Mouse (Mus musculus): Measurements from ENCODE around the gene Sema6d.

DNA sequence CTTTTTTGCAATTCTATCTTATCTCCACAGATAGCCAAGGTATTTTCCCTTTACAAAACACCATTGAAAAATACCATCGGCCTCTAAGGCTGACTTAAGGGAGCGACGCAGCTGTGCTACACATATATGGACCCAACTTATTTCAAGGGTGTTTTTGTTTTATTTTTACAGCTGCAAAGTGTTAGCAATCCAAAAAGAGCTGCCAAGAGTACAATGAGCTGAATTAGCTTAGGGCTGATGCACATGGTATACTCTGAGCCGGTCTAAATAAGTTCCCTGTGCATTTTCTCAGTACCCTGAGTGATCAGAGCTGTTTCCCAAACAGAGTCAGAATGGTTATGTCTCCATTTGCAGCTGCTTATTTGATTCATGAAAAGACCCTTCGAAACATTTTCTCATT, 340.0 kb downstream of the Sema6d start:
- TF ChIP-seq POLR2A (IDR thresholded peaks at IDR 0.05; ENCODE audit: insufficient read depth, low read length): no peak
- no peak for TF ChIP-seq CTCF (IDR thresholded peaks at IDR 0.05; ENCODE audit: low read depth, low read length)
- TF ChIP-seq EP300 (IDR thresholded peaks at IDR 0.05; ENCODE audit: insufficient read depth, low read depth, low read length): no peak

Measured in ES-Bruce4 (cell line).